Mouse (Mus musculus): Measurements from ENCODE around the gene Slc43a1. TPM values are rescaled to one million over a fixed set of nuclear protein-coding genes. Genes with fewer than 3 reads are reported as not detected.

Gene Slc43a1
- total and polyA plus RNA-seq, 2 experiments from 2014 or later, result 2.8 to 3.9 TPM

GRCm38 (mm10) chr2:84811880-84812279, 26.8 kb upstream of the Slc43a1 start:
- Histone ChIP-seq H3K9ac (replicated peaks; ENCODE audit: low read depth, low read length) (no peak overlapping the region), H3K36me3 (replicated peaks; ENCODE audit: control insufficient read depth, insufficient read depth, low read length) (0 out of 2 replicates have a peak, but pooled peaks cover 5% of the 10 kb centered on the region), H3K4me3 (ENCODE audit: low read depth, low read length) (no peak overlapping the region), H3K9me3 (replicated peaks; ENCODE audit: control insufficient read depth, low read length) (no peaks in the 10 kb centered on the region), H3K4me1 (ENCODE audit: control insufficient read depth, insufficient read depth) (peaks cover 5% of the 10 kb centered on the region; the same call in 1 of the 2 replicates), H3K27ac (ENCODE audit: low read depth) (peak overlapping the region; percentile 15), H3K4me2 (ENCODE audit: low read depth, low read length) (no peak overlapping the region), H3K27me3 (ENCODE audit: control insufficient read depth, insufficient read depth, low read length) (no peaks in the 10 kb centered on the region)
- DNase-seq (ENCODE audit: low spot score), result no peak
- WGBS, result 6% methylated on average over 7 of the region's 7 CpGs
- TF ChIP-seq EP300 (IDR thresholded peaks at IDR 0.05; ENCODE audit: low read depth) (no peak), CTCF (IDR thresholded peaks at IDR 0.05; ENCODE audit: low read depth) (no peak)
- no peak for ATAC-seq (ENCODE audit: insufficient read depth, low read depth)

- Histone ChIP-seq H3K27me3 (ENCODE audit: control insufficient read depth, insufficient read depth, low read length) (no peaks in the 10 kb centered on the region), H3K9me3 (replicated peaks; ENCODE audit: control insufficient read depth, low read length) (no peaks in the 10 kb centered on the region), H3K4me3 (ENCODE audit: low read depth, low read length) (no peak overlapping the region), H3K4me2 (ENCODE audit: low read depth, low read length) (no peak overlapping the region), H3K36me3 (replicated peaks; ENCODE audit: control insufficient read depth, insufficient read depth, low read length) (0 out of 2 replicates have a peak, but pooled peaks cover 5% of the 10 kb centered on the region), H3K4me1 (ENCODE audit: control insufficient read depth, insufficient read depth) (peaks cover 5% of the 10 kb centered on the region; the same call in 1 of the 2 replicates), H3K27ac (ENCODE audit: low read depth) (no peak overlapping the region), H3K9ac (replicated peaks; ENCODE audit: low read depth, low read length) (no peak overlapping the region)
- TF ChIP-seq EP300 (IDR thresholded peaks at IDR 0.05; ENCODE audit: low read depth) (no peak), CTCF (IDR thresholded peaks at IDR 0.05; ENCODE audit: low read depth) (no peak)
- 82% methylated on average over 6 of the region's 6 CpGs for WGBS
- no peak for DNase-seq (ENCODE audit: low spot score)
- no peak for ATAC-seq (ENCODE audit: insufficient read depth, low read depth)
Measured at GRCm38 (mm10) chr2:84812676-84813075, 26.0 kb upstream of the Slc43a1 start.

- Histone ChIP-seq H3K27ac (ENCODE audit: low read depth) (peak overlapping the region; percentile 83), H3K27me3 (ENCODE audit: control insufficient read depth, insufficient read depth, low read length) (no peaks in the 10 kb centered on the region), H3K4me3 (ENCODE audit: low read depth, low read length) (no peak overlapping the region), H3K4me2 (ENCODE audit: low read depth, low read length) (no peak overlapping the region), H3K36me3 (replicated peaks; ENCODE audit: control insufficient read depth, insufficient read depth, low read length) (no peaks in the 10 kb centered on the region), H3K4me1 (ENCODE audit: control insufficient read depth, insufficient read depth) (peaks cover 11% of the 10 kb centered on the region), H3K9ac (replicated peaks; ENCODE audit: low read depth, low read length) (no peak overlapping the region), H3K9me3 (replicated peaks; ENCODE audit: control insufficient read depth, low read length) (no peaks in the 10 kb centered on the region)
- DNase-seq (ENCODE audit: low spot score) (peak; percentile 86), ATAC-seq (ENCODE audit: insufficient read depth, low read depth) (peak; percentile 87)
- 21% methylated on average over 3 of the region's 3 CpGs for WGBS
- TF ChIP-seq CTCF (IDR thresholded peaks at IDR 0.05; ENCODE audit: low read depth), result no peak
Measured at GRCm38 (mm10) chr2:84819861-84820260, 18.8 kb upstream of the Slc43a1 start.

- 51% methylated on average over 13 of the region's 13 CpGs for WGBS
- H3K27ac ChIP-seq (ENCODE audit: low read depth), result no peak within 1 kb of the TSS
- H3K4me3 ChIP-seq (ENCODE audit: low read depth, low read length), result no peak within 1 kb of the TSS
- peaks cover 14% of the 10 kb centered on the region for H3K4me1 ChIP-seq (ENCODE audit: control insufficient read depth, insufficient read depth)
- ATAC-seq (ENCODE audit: insufficient read depth, low read depth) (no peak), DNase-seq (ENCODE audit: low spot score) (no peak)
- H3K9ac ChIP-seq (replicated peaks; ENCODE audit: low read depth, low read length), result no peak within 1 kb of the TSS
- TF ChIP-seq CTCF (IDR thresholded peaks at IDR 0.05; ENCODE audit: low read depth), result no peak
- TF ChIP-seq EP300 (IDR thresholded peaks at IDR 0.05; ENCODE audit: low read depth), result no peak
- H3K27me3 ChIP-seq (ENCODE audit: control insufficient read depth, insufficient read depth, low read length), result no peaks in the 10 kb centered on the region
- no peak within 1 kb of the TSS for H3K4me2 ChIP-seq (ENCODE audit: low read depth, low read length)
- H3K9me3 ChIP-seq (replicated peaks; ENCODE audit: control insufficient read depth, low read length), result no peaks in the 10 kb centered on the region
- no peaks in the 10 kb centered on the region for H3K36me3 ChIP-seq (replicated peaks; ENCODE audit: control insufficient read depth, insufficient read depth, low read length)
Measured at GRCm38 (mm10) chr2:84822552-84822951, 16.1 kb upstream of the Slc43a1 start, which contains the start of gene Smtnl1. Gene Smtnl1, minus strand, starts transcription at chr2:84822652.

- no peak overlapping the region for H3K9ac ChIP-seq (replicated peaks; ENCODE audit: low read depth, low read length)
- ATAC-seq (ENCODE audit: insufficient read depth, low read depth) (no peak), DNase-seq (ENCODE audit: low spot score) (no peak)
- no peaks in the 10 kb centered on the region for H3K36me3 ChIP-seq (replicated peaks; ENCODE audit: control insufficient read depth, insufficient read depth, low read length)
- WGBS, result 26% methylated on average over 2 of the region's 2 CpGs
- no peak overlapping the region for H3K4me2 ChIP-seq (ENCODE audit: low read depth, low read length)
- H3K9me3 ChIP-seq (replicated peaks; ENCODE audit: control insufficient read depth, low read length), result no peaks in the 10 kb centered on the region
- H3K27me3 ChIP-seq (ENCODE audit: control insufficient read depth, insufficient read depth, low read length), result no peaks in the 10 kb centered on the region
- peaks cover 20% of the 10 kb centered on the region for H3K4me1 ChIP-seq (ENCODE audit: control insufficient read depth, insufficient read depth)
- no peak overlapping the region for H3K27ac ChIP-seq (ENCODE audit: low read depth)
- H3K4me3 ChIP-seq (ENCODE audit: low read depth, low read length), result no peak overlapping the region
- TF ChIP-seq CTCF (IDR thresholded peaks at IDR 0.05; ENCODE audit: low read depth) (no peak), EP300 (IDR thresholded peaks at IDR 0.05; ENCODE audit: low read depth) (no peak)
Measured at GRCm38 (mm10) chr2:84823237-84823636, 15.4 kb upstream of the Slc43a1 start.

Data from heart, postnatal 0 days (tissue).